Mouse (Mus musculus) adrenal gland, adult 8-10 months (tissue): ENCODE data around the gene Ctsq. TPM values are rescaled to one million over a fixed set of nuclear protein-coding genes. Genes with fewer than 3 reads are reported as not detected.
"Not testable (repeated sequence)": the region's sequence is repeated elsewhere in the genome, so short reads cannot be mapped to it uniquely, and the experiment has no call there.

Source experiments
- DNase-seq: peaks from one replicate; pipeline ENCODE4 v3.0.0; 2022
- total RNA-seq, 4 experiments: library from RNA; stranded (reverse); gene quantifications; 2 replicates each; pipeline ENCODE4 v1.2.4; 2022

Ctsq gene
- not detected for total RNA-seq

DNA sequence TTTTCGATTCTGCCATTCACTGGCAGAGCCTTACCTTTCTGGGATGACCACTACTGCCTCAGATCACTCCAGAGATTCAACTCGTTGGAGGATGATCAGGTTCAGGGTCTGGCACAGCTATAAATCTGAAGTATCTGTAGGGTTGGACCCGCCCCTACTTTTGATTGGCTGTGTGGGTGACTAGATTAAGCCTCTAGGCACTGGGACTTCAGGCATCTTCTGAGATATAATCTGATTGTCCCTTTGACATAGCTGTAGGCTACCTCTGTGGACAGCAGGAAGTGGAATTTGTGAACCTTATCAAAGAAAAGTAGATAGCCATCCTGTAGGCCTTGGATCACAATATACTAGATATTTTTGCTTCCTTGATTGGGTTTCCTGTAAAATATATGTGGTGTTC, at the start of gene Ctsq:
Gene Ctsq, minus strand, starts transcription at position 101 of the 400 bp plus-strand sequence.
- DNase-seq: no peak

DNA sequence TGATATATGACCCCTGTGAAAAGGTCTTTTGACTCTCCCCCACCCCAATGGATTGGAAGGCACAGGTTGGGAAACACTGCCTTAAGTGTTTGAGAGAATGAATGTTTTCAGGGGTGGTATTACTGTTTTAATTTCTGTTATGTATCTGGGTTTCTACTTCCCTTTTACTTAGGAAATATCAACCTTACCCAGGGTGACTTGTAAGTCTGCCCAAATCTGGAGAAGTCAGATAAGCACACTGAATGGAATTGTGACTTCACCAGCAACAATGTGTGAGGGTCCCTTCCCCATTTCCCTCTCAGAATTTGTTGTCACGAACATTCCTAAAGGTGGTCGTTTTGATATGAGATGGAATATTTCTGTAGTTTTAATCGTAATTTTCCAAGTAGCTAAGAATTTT, 17.6 kb downstream of the Ctsq start:
- DNase-seq: no peak

DNA sequence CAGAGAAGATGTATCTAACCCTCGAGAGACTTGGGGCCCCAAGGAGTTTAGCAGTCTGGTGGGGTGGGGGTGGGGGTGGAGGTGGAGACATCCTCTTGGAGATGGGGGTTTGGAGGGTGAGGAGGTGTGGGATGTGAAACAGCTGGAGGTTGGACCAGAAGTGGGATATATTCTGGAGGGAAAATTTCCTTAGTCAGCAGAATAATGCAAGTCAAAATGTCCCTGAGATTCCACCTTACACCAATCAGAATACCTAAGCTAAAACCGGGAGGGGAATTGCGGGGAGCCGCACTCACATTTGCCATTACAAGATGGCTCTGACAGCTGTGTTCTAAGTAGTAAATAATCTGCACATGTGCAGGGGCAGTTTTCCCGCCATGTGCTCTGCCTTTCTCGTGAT, 18.6 kb downstream of the Ctsq start:
- no peak for DNase-seq

DNA sequence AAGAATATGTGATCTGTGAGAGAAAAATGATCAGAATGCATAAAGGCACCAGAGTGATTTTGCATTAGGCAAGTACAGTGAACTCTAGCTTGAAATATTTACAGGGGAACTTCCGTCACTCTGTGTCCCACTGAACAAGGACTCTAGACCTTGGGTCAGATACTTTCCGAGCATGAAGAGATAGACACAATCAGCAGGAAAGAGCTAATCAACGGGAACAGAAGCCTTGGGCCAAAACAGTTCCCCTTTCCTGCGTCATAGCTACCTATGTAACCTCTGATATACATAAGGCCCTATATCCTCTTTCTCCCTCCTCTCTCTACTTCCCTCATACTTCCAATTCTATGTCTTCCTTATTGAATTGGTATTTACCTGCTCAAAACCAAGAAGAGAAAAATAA, 30.3 kb downstream of the Ctsq start:
- DNase-seq: no peak

DNA sequence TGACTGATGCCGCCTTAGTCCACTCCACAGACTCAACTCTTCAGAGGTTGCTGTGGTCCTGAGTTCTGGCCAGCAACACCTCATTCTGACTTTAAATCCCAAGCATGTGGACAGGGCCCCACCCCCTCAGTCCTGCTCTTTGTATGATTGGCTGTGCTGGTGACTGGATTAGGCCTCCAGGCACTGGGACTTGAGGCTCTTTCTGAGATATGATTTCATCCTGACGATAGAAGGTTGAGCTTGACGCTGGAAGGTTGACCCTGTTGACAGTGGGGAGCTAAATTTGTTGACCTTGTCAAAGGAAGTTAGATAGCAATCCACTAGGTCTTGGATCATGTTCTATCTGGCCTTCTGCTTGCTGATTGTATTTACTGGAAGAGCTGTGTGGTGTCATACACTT, 34.6 kb downstream of the Ctsq start, which contains the start of gene Ctsj:
Gene Ctsj, minus strand, starts transcription at position 101 of the 400 bp plus-strand sequence.
- no peak for DNase-seq

DNA sequence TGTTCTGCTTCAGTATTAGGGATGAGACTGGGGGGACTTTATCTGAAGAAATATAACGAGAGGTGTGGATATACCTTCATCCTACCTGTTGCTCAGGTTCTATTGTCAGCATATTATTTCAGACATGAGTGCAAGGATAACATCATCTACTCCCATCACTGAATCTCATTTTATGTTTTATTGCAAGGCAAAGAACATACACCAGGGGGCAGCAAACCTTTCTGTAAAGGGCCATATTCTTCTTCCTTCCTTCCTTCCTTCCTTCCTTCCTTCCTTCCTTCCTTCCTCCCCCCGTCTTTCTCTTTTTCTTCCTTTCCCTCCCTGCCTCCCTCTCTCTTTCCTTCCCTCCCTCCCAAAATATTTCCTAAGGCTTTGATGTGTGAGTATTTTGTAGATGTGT, 42.8 kb downstream of the Ctsq start:
- DNase-seq: no peak

DNA sequence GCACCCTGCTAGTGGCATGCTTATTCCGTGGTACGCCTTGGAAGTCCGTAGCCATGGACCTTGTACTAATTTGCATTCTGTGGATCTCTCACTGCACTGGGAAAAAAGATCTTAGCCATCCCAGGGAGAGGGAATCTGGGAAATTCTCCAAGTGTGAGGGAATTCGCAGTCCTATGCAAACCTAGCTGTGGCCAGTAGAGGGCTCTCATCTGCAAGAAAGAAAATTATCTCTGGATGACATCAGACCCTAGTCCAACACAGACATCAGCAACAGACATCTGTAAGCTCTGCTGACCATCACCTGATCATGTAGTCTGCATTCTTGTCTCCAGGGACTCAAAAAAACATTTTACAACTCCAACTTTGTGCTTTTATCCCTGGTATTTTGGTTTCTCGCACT, 53.5 kb downstream of the Ctsq start:
- not testable (repeated sequence) for DNase-seq

Other genes starting within 250 kb of the Ctsq start
- gene Ctsll3, start 237.8 kb downstream of the Ctsq start, total RNA-seq: not detected
- gene 4930486L24Rik, start 176.2 kb downstream of the Ctsq start, total RNA-seq: 10 to 100 TPM in 2 of 4 experiments, 1 to 10 TPM in 1, not detected in 1; 1.1 to 33.6 (median 29.7) TPM
- gene Gm49392, start 143.7 kb downstream of the Ctsq start, total RNA-seq: 1 to 10 TPM in 1 of 4 experiments, under 1 TPM in 2, not detected in 1; 0.43 to 2.3 (median 0.99) TPM
- 1 to 10 TPM; 2.5 to 4.8 (median 3.6) TPM for gene Ctla2b, start 143.2 kb downstream of the Ctsq start, total RNA-seq
- not detected for gene Tpbpb, start 135.8 kb downstream of the Ctsq start, total RNA-seq
- gene Gm49393, start 105.0 kb downstream of the Ctsq start, total RNA-seq: not detected
- under 1 TPM in 1 of 4 experiments, not detected in 3; 0.23 TPM for gene Gm49391, start 104.1 kb downstream of the Ctsq start, total RNA-seq
- gene Ctla2a, start 104.0 kb downstream of the Ctsq start, total RNA-seq: 10 to 100 TPM; 31.1 to 39.1 (median 36.6) TPM
- gene Tpbpa, start 98.6 kb downstream of the Ctsq start, total RNA-seq: not detected
- gene Ctsj, start 34.7 kb downstream of the Ctsq start, total RNA-seq: not detected
- not detected for gene Ctsr, start 123.6 kb upstream of the Ctsq start, total RNA-seq
- gene Cts6, start 162.8 kb upstream of the Ctsq start, total RNA-seq: not detected
- gene Cts8, start 214.7 kb upstream of the Ctsq start, total RNA-seq: not detected
- gene Gm49398, start 248.2 kb upstream of the Ctsq start, total RNA-seq: not detected